Mouse (Mus musculus) G1E-ER4 (cell line): ENCODE results near the gene Uckl1. TPM values are rescaled to one million over a fixed set of nuclear protein-coding genes. Genes with fewer than 3 reads are reported as not detected.

ENCODE experiments used
- GATA1 ChIP-seq: IDR thresholded peaks from one replicate; pipeline ENCODE4 v1.8.0; 2012; ENCODE audit warnings: low read length, inconsistent platforms
- polyA plus RNA-seq: library from polyadenylated mRNA; stranded (reverse); fragments of >175 nt; gene quantifications from 2 replicates; pipeline ENCODE4 v1.2.3, GENCODE M21; 2012

Gene Uckl1
- polyA plus RNA-seq, 1 experiment, result 72.0 TPM

DNA sequence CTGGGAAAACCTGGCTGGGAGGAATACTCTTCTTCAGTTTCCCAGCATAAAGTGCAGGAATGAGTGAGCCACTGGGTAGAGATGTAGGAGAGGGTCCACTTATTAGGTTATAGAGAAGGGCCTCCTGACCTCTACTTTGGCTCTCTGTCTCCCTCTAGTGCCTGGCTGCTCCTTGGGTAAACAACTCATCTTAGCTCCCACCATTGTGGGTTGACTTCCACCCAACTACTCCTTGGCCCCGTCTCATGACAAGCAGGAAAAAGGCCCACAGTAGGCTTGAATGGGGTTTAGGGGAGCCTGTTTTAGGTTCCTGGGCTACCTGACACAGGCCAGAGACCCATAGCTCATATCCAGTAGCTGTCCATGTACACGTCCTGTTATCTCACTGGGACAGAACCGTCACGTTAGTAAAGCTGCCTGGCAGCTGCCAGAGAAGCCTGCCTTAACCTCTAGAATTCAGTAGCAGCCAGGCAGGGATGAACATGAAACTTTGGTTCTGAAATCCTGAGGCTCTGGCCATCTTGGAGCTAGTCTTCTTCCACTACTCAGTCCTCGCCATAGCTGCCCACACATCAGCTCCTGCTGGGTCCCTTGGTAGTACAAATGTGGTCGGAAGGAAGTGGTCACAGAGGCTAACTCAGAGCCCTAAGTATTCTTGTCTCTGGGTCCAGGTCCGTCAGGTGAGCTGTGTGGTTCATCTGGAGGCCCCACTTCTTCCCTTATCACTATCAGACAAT is 16.3 kb downstream of the Uckl1 start:
- TF ChIP-seq GATA1, result no peak

DNA sequence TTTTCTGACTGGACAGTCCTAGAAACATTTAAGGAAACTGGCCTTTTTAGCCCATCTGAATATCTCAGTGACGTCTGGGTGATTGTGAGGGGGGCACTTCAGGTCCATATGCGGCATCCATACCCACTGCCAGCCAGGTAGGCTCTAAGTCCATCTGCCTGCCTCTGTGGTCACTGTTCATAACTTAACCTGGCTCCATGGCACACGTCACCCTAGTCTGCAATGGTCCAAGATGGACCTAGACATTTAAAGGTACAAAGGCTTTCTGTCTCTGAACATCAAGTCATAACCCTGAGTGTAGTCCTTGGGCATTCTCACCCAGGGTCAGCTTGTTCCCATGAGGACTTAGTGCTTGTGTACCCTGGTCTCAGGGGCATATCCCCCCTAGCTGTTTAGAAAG is 17.4 kb downstream of the Uckl1 start:
- TF ChIP-seq GATA1, result no peak

DNA sequence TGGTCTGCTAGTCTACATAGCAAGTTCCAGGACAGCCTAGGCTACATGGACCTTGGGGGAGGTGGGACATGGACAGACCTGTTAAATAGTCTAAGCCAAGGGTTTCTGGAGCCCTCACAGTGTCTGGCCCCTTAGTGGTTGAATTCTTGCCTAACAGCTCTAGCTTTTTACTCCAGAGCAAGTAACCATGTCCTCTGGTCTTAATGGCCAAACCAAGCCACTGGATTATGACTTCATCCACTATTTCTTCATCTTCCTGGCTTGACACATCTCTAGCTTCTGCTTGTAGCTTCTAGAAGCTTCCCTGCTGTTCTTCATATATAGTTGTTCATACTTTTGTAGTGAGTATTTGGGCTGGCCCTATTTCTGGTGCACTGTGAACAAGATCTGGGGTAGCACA is 30.9 kb downstream of the Uckl1 start:
- TF ChIP-seq GATA1, result no peak

DNA sequence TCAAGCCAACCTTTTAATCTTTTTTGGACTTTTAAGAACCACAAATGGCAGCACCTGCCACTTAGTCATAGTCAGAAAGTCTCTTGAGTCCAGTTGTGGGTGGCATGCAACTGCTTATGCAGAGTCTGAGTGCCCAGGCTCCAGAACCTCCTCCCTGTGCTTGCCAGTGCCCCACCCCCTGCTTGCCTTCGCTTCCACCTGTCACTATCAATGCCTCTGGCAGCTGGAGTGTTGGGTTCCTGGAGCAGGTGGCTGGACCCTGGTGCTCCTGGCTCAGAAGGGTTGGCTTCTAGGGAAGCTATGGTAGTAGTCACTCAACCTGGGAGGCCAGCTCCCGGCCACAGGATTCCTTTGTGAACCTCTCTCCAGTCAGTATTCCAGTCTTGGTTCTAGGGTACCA is 34.5 kb downstream of the Uckl1 start:
- no peak for TF ChIP-seq GATA1

DNA sequence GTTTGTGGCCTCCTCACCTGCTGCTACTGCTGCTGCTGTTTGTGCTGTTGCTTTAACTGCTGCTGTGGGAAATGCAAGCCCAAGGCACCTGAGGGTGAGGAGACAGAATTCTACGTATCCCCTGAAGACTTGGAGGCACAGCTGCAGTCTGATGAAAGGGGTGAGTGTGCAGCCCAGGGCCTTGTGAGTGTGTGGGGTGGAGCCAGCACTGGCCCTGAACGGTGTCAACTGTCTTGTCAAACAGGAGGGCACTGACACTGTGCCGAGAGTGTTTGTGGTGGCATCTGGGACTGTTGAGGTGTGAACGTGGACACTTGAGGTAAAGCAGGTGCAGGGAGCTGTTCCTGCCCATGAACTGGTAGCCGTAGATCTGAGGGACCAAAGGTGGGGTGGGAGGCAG is 36.0 kb downstream of the Uckl1 start:
- no peak for TF ChIP-seq GATA1

DNA sequence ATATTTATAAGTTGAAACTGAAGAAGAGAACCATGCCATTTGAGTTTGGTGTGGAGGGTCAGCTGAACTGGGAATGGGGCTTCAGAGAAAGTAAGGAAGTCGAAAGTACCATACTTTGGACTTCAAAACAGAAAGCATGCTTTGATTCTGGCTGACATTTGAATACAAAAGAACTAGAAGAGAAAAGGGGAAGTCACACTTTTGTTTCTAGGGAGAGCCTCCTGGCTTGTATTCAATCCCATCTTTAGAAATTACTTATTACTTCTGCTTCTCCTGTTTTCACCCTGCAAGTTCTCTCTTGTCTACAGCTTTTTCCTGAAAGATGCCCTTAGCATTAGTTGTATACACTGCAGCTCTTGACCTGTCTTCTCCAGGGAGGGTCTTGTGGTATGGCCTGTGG is 36.5 kb downstream of the Uckl1 start:
- TF ChIP-seq GATA1, result no peak

DNA sequence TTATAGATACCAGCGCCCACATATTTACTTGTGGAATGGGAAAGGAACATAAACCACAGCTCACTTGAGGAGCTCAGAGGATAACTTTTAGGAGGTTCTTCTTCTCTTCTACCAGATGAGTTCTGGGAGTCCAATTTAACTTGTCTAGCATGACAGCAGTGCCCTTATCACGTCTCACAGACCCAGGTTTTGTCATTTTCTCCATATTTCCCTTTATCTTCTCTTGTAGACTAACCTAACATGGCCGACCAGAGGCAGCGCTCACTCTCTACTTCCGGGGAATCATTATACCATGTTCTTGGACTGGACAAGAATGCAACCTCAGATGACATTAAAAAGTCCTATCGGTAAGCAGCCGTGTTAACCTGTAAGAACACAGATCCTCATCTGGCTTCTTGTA is 38.5 kb downstream of the Uckl1 start:
- TF ChIP-seq GATA1, result no peak

DNA sequence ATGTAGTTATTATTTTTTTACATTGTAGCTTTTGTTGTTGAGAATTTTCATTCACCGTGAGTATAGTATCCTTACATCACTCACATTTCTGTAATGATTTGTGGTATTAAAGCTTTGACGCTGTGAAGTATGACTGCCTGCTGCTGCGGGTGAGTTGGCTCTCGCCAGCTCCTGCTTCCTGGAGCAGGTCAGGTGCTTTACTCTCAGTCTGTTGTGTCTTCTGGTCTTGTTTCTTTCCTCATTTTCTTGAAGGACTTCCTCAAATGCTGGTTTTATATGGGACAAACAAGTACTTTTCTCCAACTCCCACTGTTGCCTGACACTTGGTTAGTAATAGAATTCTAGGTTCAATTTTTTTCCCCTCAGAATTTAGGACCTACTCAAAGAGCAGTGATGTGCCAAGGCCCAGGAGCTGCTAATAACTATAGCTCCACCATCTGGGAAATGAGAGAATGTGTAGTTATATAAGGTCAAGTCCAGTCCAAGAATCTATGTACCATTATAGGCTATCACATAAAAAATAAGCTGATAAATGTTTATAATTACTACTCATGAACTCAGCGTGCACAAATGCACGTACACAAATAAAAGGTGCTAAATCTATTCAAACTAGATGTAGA is 42.8 kb downstream of the Uckl1 start:
- TF ChIP-seq GATA1, result no peak

DNA sequence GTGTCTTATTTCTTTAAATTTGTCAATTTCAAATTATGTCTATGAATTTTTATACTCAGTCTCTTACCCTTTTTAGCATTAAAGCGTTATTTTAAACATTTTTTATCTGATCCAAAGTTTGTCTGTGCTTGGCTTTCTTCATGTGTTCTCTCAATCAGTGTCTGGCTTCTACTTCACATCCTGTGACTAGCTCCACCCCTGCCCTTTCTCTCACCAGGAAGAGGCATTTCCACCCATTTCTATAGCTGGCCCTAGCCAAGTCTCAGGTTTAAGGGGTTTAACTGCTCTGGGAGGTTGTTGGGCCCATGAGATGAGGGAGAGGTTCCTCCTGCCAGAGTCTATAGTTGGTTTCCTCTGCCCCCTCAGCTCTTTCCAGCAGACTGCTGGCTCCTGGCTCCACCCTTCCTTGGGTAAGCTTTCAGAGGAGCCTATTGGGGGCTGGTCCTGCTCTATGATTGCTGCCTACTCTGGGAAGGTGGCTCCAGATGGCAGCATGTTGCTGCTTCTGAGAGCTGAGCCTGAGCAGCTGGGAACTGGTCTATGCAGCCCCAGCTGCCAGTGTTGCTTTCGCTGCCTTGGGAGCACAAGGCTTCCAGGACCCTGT is 47.1 kb downstream of the Uckl1 start:
- TF ChIP-seq GATA1, result no peak

DNA sequence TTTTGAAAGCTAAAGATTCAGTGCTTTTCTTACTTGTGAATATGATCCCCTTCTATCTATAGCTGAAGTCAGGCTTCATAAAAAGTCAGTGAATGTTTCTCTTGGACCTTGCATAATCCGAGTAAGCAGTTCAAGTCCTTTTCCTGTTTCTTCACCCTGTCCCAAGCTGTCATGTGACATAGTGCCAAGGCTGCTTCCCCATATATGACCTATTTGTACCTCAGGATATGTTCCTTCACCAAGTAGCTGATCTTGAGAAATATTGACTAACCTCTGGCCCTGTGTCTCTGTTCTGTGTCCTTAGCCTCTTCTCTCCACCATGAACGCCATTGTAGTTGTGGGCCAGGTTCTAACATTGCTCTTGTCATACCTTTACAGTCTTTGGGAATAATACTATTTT is 48.3 kb downstream of the Uckl1 start:
- no peak for TF ChIP-seq GATA1

DNA sequence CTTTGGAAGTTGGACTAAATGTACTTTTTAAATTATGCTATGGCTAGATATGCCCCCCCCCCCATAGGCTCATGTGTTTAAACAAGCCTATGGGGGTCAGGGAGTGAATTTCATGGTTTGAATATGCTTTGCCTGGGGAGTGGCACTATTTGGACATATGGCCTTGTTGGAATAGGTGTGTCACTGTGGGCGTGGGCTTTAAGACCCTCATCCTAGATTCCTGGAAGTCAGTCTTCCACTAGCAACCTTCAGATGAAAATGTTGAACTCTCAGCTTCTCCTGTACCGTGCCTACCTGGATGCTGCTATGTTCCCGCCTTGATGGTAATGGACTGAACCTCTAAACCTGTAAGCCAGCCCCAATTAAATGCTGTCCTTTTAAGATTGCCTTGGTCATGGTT is 52.1 kb downstream of the Uckl1 start:
- TF ChIP-seq GATA1, result no peak

DNA sequence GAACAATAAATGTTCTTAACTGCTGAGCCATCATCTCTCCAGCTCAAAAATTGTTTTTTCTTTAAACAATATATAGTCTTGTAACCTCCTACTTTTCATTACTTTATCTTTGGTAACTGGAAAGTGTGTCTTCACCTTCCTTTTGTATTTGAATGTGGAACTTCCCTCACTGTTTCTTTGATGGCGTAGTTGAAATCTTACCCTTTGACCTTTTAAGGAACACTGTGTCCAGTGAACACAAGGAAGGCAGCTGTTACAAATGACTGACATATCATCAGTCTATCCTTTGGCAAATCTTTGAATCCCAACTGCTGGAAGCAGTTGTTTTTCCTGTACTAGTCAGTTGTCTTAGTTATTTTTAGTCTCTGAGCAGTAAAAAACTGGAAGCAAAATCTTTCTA is 55.6 kb downstream of the Uckl1 start:
- TF ChIP-seq GATA1, result no peak

DNA sequence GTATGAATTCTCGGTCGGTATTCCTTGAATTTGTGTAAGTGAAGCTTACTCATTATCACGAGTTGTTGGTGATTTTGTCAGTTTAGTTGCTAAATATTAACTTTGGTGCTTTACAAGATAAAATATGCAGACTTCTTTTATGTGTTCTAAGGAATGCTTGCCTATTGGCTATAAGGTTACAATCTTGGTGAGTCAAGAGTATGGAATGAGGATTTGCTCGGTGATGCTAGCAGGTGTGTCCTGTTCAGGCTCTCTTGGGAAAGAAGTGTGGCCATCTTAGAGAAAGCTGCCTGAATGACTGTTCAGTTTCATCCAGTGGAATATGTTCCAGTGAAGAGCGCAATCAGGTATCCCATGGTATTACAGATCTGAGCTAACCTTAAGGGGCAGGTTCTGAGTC is 59.2 kb downstream of the Uckl1 start:
- TF ChIP-seq GATA1, result no peak

DNA sequence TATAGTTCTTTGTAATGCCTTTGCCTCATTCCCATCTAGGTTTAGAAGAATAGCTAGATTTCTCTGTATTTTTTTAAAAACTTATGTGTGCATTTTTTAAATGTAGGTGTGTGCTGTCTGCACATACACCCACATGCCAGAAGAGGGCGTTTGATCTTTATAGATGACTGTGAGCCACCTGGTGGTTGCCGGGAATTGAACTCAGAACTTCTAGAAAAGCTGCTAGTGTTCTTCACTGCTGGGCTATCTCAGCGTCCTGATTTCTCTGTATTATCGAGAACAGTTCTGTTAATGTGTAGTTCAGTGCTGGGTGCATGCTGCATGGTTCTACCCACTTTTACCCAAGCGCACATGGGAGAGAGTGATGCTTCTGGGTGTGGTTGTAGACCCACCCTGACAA is 61.9 kb downstream of the Uckl1 start:
- TF ChIP-seq GATA1, result no peak

DNA sequence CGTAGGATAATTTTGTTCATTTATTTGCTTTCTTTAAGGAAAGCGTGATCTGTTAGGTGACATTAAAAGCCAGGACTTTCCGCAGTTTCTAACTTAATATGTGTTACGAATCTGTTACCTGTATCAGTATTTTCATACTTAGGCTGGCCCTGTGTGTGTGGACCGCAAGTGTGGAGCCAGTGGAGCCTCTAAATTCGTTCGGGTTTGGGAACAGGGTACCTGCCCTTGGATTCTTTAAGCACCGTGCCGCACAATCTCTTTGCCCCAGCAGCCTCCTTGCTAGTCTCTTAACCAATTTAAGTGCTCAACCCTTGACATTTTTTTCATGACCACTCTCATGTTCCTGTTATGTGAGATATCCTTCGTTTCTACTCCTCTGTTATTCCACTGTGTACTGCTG is 63.2 kb downstream of the Uckl1 start:
- TF ChIP-seq GATA1, result no peak

DNA sequence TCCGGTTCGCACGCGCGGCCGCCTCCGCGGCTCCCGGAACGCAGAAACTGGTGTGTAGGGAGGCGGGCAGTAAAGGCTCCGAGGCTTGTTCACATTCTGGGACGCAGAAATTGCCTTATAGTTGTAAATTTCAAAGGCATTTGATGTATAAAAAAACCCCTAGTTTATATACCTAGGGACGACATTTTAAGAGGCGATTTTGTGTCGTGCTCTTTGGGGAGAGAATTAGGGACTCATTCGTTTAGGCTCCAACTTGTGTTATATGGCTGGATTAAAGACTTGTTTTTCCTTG is 63.8 kb downstream of the Uckl1 start:
- TF ChIP-seq GATA1, result no peak

DNA sequence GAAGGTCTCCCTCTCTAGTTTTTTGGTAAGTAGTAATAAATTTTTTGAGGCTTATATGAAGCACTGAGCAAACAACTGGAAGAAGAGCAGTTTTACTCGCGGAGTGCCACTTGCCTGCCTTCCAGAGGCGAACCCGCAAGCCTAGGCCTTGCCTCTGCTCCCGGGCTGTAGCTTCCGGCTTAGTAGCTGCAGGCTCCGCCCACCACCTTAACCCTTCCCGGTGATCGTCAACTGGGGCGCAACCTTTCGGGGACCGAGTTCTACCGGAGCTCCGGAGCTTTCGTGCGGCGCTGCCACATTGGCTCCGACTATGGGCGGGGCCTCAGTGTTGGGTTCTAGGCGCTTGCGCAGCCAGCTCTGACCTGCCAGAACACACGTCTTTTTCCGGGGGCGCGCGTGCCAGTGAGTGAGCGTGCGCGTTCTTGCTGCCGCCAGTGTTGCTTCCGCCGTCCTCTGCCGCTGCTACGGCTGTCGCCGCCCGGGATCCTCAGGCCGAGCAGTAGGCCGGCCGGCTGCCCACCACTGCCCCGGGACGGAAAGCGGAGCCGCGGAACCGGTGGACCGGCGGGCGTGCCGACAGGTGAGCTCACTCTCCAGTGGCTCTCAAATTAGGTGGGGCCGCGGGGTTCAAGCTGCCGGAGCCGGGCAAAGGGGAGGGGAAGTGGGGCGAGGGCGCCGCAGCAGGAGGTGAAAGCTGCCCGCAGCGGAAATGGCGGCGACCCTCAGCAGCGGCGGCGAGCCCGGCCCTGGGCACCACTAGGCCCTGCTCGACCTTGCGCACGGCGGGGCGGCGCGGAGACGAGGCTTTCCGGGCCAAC is 64.4 kb downstream of the Uckl1 start, which contains the start of gene Dnajc5:
Gene Dnajc5, plus strand, starts transcription at position 368 of the 818 bp plus-strand sequence.
- no peak for TF ChIP-seq GATA1
